Mouse (Mus musculus): Measurements from ENCODE around the gene Tmem69. TPM values are rescaled to one million over a fixed set of nuclear protein-coding genes. Genes with fewer than 3 reads are reported as not detected.

Tmem69 gene
- 12.2 and 12.9 TPM in 2 replicates for polyA plus RNA-seq (2015; fragmentation: Nextera tagmentation; extraction: Ambion mirVana)

GRCm38 (mm10) chr4:116555413-116556300 is at the start of gene Tmem69:
Gene Tmem69, minus strand, starts transcription at chr4:116555936.

GRCm38 (mm10) chr4:116596379-116596778 is 40.6 kb upstream of the Tmem69 start, which contains the start of gene Ccdc17:
Gene Ccdc17, plus strand, starts transcription at chr4:116596654.

DNA sequence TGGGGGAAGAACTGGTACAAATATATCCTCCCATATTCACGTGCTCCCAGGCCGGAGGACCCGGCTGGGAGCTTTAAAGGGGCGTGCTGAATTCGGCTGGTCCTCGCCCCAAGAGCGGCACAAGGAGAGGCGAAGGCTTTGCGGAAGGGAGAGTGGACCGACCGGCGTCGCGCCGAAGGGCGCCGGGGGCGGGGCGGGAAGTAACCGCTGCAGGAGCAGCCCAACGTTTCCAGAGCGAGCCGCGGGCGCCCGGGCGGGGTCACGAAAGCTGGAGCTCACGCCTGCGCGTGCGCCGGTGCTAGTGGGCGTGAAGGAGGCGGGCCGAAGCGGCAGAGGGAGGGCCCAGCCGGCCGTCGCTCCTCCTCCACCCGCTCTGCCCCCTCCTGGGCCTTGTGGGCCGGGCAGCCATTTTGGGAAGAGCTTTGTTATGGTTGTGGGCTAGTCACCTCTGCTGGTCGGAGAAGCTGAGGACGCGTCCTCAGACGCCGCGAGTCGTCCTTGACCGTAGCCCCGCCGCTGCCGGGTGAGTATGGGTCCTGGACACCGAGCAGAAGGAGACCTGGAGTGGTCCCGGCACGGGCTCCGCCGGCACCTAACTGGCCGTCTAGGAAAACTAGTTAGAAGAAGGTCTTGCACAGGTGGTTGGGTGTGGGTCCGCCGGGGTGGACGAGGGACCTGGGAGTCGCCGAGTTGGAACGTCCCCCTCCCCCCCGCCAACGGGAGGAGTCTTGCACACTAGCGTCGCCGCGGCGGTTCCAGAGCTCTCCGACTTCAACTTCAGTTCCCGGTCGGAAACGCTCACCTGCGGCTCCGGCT is 1.8 kb upstream of the Tmem69 start, which contains the start of gene Gpbp1l1:
TSS of gene Gpbp1l1 (plus strand) at position 353 of the 816 bp plus-strand sequence.

GRCm38 (mm10) chr4:116507425-116508218 is 48.1 kb downstream of the Tmem69 start, which contains the start of gene Ipp:
Gene Ipp, plus strand, starts transcription at chr4:116507549.

Other genes starting within 250 kb of the Tmem69 start
- 9.2 and 9.4 TPM in 2 replicates for gene Mast2, start 91.8 kb downstream of the Tmem69 start, polyA plus RNA-seq (2015; fragmentation: Nextera tagmentation; extraction: Ambion mirVana)
- gene Ipp, start 48.4 kb downstream of the Tmem69 start, polyA plus RNA-seq (2015; fragmentation: Nextera tagmentation; extraction: Ambion mirVana) = 8.6 and 10.6 TPM in 2 replicates
- gene Gpbp1l1, start 1.7 kb upstream of the Tmem69 start, polyA plus RNA-seq (2015; fragmentation: Nextera tagmentation; extraction: Ambion mirVana) = 17.5 and 18.3 TPM in 2 replicates
- 4.7 and 4.8 TPM in 2 replicates for gene Ccdc17, start 40.7 kb upstream of the Tmem69 start, polyA plus RNA-seq (2015; fragmentation: Nextera tagmentation; extraction: Ambion mirVana)
- 26.8 and 34.0 TPM in 2 replicates for gene Nasp, start 72.0 kb upstream of the Tmem69 start, polyA plus RNA-seq (2015; fragmentation: Nextera tagmentation; extraction: Ambion mirVana)
- gene Akr1a1, start 95.7 kb upstream of the Tmem69 start, polyA plus RNA-seq (2015; fragmentation: Nextera tagmentation; extraction: Ambion mirVana) = 615 and 631 TPM in 2 replicates
- gene Prdx1, start 129.6 kb upstream of the Tmem69 start, polyA plus RNA-seq (2015; fragmentation: Nextera tagmentation; extraction: Ambion mirVana) = 1,084 and 1,167 TPM in 2 replicates
- gene Mmachc, start 152.5 kb upstream of the Tmem69 start, polyA plus RNA-seq (2015; fragmentation: Nextera tagmentation; extraction: Ambion mirVana) = 15.6 and 15.8 TPM in 2 replicates
- 14.2 and 16.2 TPM in 2 replicates for gene Ccdc163, start 152.6 kb upstream of the Tmem69 start, polyA plus RNA-seq (2015; fragmentation: Nextera tagmentation; extraction: Ambion mirVana)
- 3.3 and 3.7 TPM in 2 replicates for gene Tesk2, start 165.0 kb upstream of the Tmem69 start, polyA plus RNA-seq (2015; fragmentation: Nextera tagmentation; extraction: Ambion mirVana)